Comparison of ENCODE assay signal across 9 mouse cellular contexts in the genomic region with DNA sequence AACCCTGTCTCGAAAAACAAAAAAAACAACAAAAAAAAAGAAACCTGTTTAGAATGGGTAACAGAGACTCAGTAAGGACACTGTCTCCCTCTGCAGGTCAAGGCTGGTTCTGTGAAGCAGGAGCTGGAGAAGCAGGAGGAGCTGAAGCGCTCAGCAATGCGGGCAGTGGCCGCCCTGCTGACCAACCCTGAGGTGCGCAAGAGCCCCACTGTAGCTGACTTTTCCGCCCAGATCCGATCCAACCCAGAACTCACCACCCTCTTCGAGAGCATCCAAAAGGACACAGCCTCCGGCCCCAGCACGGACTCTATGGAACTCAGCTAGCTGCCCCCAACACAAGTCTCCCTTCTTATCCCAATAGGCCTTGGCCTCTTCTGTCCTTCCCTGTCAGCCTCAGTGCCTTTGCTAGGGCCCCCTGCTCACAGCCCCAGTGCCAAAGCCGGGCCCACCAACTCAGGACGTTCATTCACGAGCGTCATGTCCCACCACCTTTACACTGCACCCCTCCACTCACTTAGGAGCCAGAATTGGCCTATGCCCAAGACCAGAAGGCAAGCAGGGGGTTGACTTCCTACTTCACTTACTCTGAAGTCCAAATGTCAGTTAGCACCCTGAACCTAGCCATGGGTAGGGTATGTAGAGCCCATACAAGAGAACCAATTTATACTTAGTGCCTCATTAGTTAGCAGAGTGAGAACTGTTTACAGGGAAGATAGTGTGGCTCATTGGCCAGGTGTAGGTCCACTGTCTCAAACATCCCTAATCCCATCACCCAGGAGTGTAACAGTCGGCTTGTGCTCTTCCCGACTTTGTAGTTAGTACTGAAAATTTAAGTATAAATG. TPM values are rescaled to one million over a fixed set of nuclear protein-coding genes. Genes with fewer than 3 reads are reported as not detected.
DNase-seq lines count a peak whose midpoint lies in the region; ATAC-seq lines count a peak whose summit lies in the region.
"Had no signal": no experiment of that assay in that cellular context is flagged by ENCODE, and none has a peak within 500 bp of the region (broad histone marks: within the 10 kb centered on the region; RNA-seq: fewer than 3 reads in every experiment).

No protein-coding gene starts in this region.

- H3K9me3 ChIP-seq in hindbrain, embryonic 13.5 days = no peaks in the 10 kb centered on the region
- H3K9me3 ChIP-seq: megakaryocyte, embryonic 14.5 days had no signal

- H3K36me3 ChIP-seq in hindbrain, embryonic 13.5 days = peaks cover 84% of the 10 kb centered on the region

- peaks cover 29% of the 10 kb centered on the region for H3K4me1 ChIP-seq in hindbrain, embryonic 13.5 days (replicated peaks)

- H3K9ac ChIP-seq in hindbrain, embryonic 13.5 days = no peak overlapping the region

- no peak overlapping the region for H3K4me3 ChIP-seq in hindbrain, embryonic 13.5 days
- H3K4me3 ChIP-seq: megakaryocyte, embryonic 14.5 days had no signal

- 48% methylated on average over 16 of the region's 16 CpGs for WGBS in hindbrain, embryonic 13.5 days

- peak; percentile 54 for DNase-seq in T-cell, adult 2 months (ENCODE audit: low spot score)
- peak; percentile 84 for DNase-seq in cerebellum, adult 9-10 months
- peak; percentile 65 to 69 for DNase-seq in frontal cortex, postnatal 14 days (ENCODE audit: low spot score in 2 of 2)
- DNase-seq in layer of hippocampus, postnatal 14 days (ENCODE audit: low spot score in 2 of 2) = peak; percentile 64 to 77
- peak; percentile 79 for DNase-seq in lung, postnatal 14 days
- peak; percentile 83 for DNase-seq in right cerebral cortex, postnatal 14 days

- no peaks in the 10 kb centered on the region for H3K27me3 ChIP-seq in hindbrain, embryonic 13.5 days
- H3K27me3 ChIP-seq: megakaryocyte, embryonic 14.5 days had no signal

- H3K4me2 ChIP-seq in hindbrain, embryonic 13.5 days = no peak overlapping the region

- no peak overlapping the region; the same call in 1 of the 2 replicates for H3K27ac ChIP-seq in hindbrain, embryonic 13.5 days

- 0 out of 2 replicates have a peak, but pooled peaks have one; percentile 13 for ATAC-seq in hindbrain, embryonic 13.5 days (ENCODE audit: low FRiP score)
- no peak for ATAC-seq in erythroblast, adult 5-6 weeks (replicated peaks; ENCODE audit: low FRiP score, poor library complexity, severe bottlenecking)

RNA-seq across cellular contexts. Expression of a gene that starts 4.8 kb away (rescaled TPM):
- 1,291 and 1,358 TPM in 2 replicates for polyA plus RNA-seq in hindbrain, embryonic 13.5 days (2015; fragmentation: Nextera tagmentation; extraction: Ambion mirVana)
- 100 to 1,000 TPM; 500 to 526 TPM for total RNA-seq in layer of hippocampus, postnatal 14 days (2021)
- 738 and 1,031 TPM in 2 replicates for total RNA-seq in erythroblast, adult 5-6 weeks (2015; ENCODE audit: low replicate concordance)
- 502 and 613 TPM in 2 replicates for total RNA-seq in erythroblast, adult 5-6 weeks (2017; ENCODE audit: low replicate concordance)

RNA-seq across cellular contexts. Expression of a gene that starts 29.4 kb away (rescaled TPM):
- 14.8 and 15.0 TPM in 2 replicates for polyA plus RNA-seq in hindbrain, embryonic 13.5 days (2015; fragmentation: Nextera tagmentation; extraction: Ambion mirVana)
- 1 to 10 TPM; 4.5 to 5.1 TPM for total RNA-seq in layer of hippocampus, postnatal 14 days (2021)
- total RNA-seq in erythroblast, adult 5-6 weeks (2015; ENCODE audit: low replicate concordance) = 0.21 TPM in 1 of 2 replicates, not detected in the other
- total RNA-seq in erythroblast, adult 5-6 weeks (2017; ENCODE audit: low replicate concordance) = 0.14 and 0.17 TPM in 2 replicates

RNA-seq across cellular contexts. Expression of a gene that starts 34.5 kb away (rescaled TPM):
- polyA plus RNA-seq in hindbrain, embryonic 13.5 days (2015; fragmentation: Nextera tagmentation; extraction: Ambion mirVana) = 3.0 and 3.4 TPM in 2 replicates
- 1 to 10 TPM; 2.9 to 4.0 TPM for total RNA-seq in layer of hippocampus, postnatal 14 days (2021)
- total RNA-seq in erythroblast, adult 5-6 weeks (2015; ENCODE audit: low replicate concordance) = not detected in 2 replicates
- total RNA-seq in erythroblast, adult 5-6 weeks (2017; ENCODE audit: low replicate concordance) = not detected in 2 replicates

RNA-seq across cellular contexts. Expression of a gene that starts 41.6 kb away (rescaled TPM):
- 1.6 and 1.7 TPM in 2 replicates for polyA plus RNA-seq in hindbrain, embryonic 13.5 days (2015; fragmentation: Nextera tagmentation; extraction: Ambion mirVana)
- 1 to 10 TPM in 1 of 2 experiments, under 1 TPM in 1; 0.88 to 1.2 TPM for total RNA-seq in layer of hippocampus, postnatal 14 days (2021)
- 1.7 and 10.2 TPM in 2 replicates for total RNA-seq in erythroblast, adult 5-6 weeks (2015; ENCODE audit: low replicate concordance)
- total RNA-seq in erythroblast, adult 5-6 weeks (2017; ENCODE audit: low replicate concordance) = 7.4 and 10.6 TPM in 2 replicates

RNA-seq across cellular contexts. Expression of a gene that starts 49.4 kb away (rescaled TPM):
- polyA plus RNA-seq in hindbrain, embryonic 13.5 days (2015; fragmentation: Nextera tagmentation; extraction: Ambion mirVana) = 10.7 and 13.3 TPM in 2 replicates
- total RNA-seq in layer of hippocampus, postnatal 14 days (2021) = 1 to 10 TPM; 5.0 to 5.8 TPM
- total RNA-seq in erythroblast, adult 5-6 weeks (2015; ENCODE audit: low replicate concordance) = 1.7 and 2.7 TPM in 2 replicates
- total RNA-seq in erythroblast, adult 5-6 weeks (2017; ENCODE audit: low replicate concordance) = 9.9 and 13.4 TPM in 2 replicates

Comparison
In these comparisons a context has a peak if more than half of its experiments do, and no peak if none do; other contexts are left out.
1. RNA of a gene that starts 29.4 kb away (total RNA-seq): 4.5 to 5.1 TPM in layer of hippocampus, postnatal 14 days; 0.14 to 0.21 TPM in erythroblast, adult 5-6 weeks; every median in the first group is over 4 times any median in the second.
2. Peak in every context shown above with its lines, with median percentiles within 50 percentile points of each other: DNase-seq.